Comparison of ENCODE assay signal across 8 mouse cellular contexts in the genomic region with DNA sequence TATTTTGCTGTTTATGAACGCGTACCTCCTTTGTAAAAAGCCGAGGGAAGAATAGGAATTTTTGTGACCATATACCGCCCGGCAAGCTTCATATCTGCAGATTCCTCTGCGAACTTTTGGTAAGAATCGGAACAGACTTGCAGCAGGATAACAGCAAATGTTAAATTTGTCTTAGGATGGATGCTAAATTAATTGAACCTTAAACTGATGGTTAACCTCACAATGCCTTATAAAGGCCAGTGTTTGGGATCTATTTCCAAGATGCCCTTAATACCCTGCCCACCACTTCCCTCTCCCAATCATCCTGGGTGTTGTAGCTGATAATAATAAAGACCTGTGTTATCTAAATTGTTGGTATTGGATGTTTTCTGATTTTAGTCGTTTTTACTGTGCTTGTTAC. TPM values are rescaled to one million over a fixed set of nuclear protein-coding genes. Genes with fewer than 3 reads are reported as not detected.
DNase-seq lines count a peak whose midpoint lies in the region; ATAC-seq and TF ChIP-seq lines count a peak whose summit lies in the region.

No protein-coding gene starts in this region.

- H3K27me3 ChIP-seq in neural tube, embryonic 11.5 days (ENCODE audit: control insufficient read depth, insufficient read depth, low read length), result no peaks in the 10 kb centered on the region
- H3K27me3 ChIP-seq in limb, embryonic 13.5 days, result no peaks in the 10 kb centered on the region
- H3K27me3 ChIP-seq in stomach, embryonic 14.5 days (ENCODE audit: control insufficient read depth, insufficient read depth, low read length), result no peaks in the 10 kb centered on the region

- peak overlapping the region; percentile 85 for H3K9ac ChIP-seq in neural tube, embryonic 11.5 days (ENCODE audit: low read length)
- peak overlapping the region; percentile 91 for H3K9ac ChIP-seq in limb, embryonic 13.5 days
- peak overlapping the region; percentile 69 for H3K9ac ChIP-seq in stomach, embryonic 14.5 days (replicated peaks; ENCODE audit: low read depth, low read length)

- intact Hi-C loops in left cerebral cortex, postnatal 4 days (cut with DNase I), result loop anchor here (5.0 to 10.0 kb wide), 3 partner anchors 186 to 352 kb away; no protein-coding TSS in a partner anchor

- no peak for ATAC-seq in neural tube, embryonic 11.5 days (ENCODE audit: insufficient read depth, low FRiP score, low TSS enrichment)
- no peak for ATAC-seq in limb, embryonic 13.5 days (ENCODE audit: low FRiP score, low read depth)
- ATAC-seq in stomach, embryonic 14.5 days (ENCODE audit: insufficient number of reproducible peaks, insufficient read depth, low FRiP score, low read depth), result no peak

- no peak for TF ChIP-seq POLR2A in embryonic fibroblast, embryonic 13.5 days (IDR thresholded peaks at IDR 0.05; ENCODE audit: low read depth, low read length)

- H3K9me3 ChIP-seq in neural tube, embryonic 11.5 days (ENCODE audit: control insufficient read depth, low read length), result no peaks in the 10 kb centered on the region
- H3K9me3 ChIP-seq in limb, embryonic 13.5 days, result no peaks in the 10 kb centered on the region
- no peaks in the 10 kb centered on the region for H3K9me3 ChIP-seq in stomach, embryonic 14.5 days (ENCODE audit: control insufficient read depth, low read depth, low read length)

- no peak overlapping the region for H3K27ac ChIP-seq in neural tube, embryonic 11.5 days (ENCODE audit: low read depth, low read length)
- H3K27ac ChIP-seq in embryonic fibroblast, embryonic 13.5 days (ENCODE audit: insufficient read depth, low read length), result peak overlapping the region; percentile 89
- no peak overlapping the region for H3K27ac ChIP-seq in limb, embryonic 13.5 days
- no peak overlapping the region for H3K27ac ChIP-seq in stomach, embryonic 14.5 days (ENCODE audit: low read length)

- DNase-seq in neural tube, embryonic 11.5 days (ENCODE audit: low spot score), result no peak
- DNase-seq in neural tube, embryonic 10.5 days (ENCODE audit: extremely low spot score, low spot score), result no peak
- no peak for DNase-seq in right cerebral cortex, postnatal 4 days
- no peak for DNase-seq in left cerebral cortex, postnatal 4 days
- DNase-seq in left cerebral cortex, adult 9 months (ENCODE audit: low spot score in 2 of 2), result no peak

- peaks cover 6% of the 10 kb centered on the region for H3K4me1 ChIP-seq in neural tube, embryonic 11.5 days (ENCODE audit: control insufficient read depth, insufficient read depth, low read length)
- peaks cover 10% of the 10 kb centered on the region for H3K4me1 ChIP-seq in embryonic fibroblast, embryonic 13.5 days (ENCODE audit: control insufficient read depth, insufficient read depth, low read length)
- H3K4me1 ChIP-seq in limb, embryonic 13.5 days, result peaks cover 31% of the 10 kb centered on the region
- 0 out of 2 replicates have a peak, but pooled peaks cover 2% of the 10 kb centered on the region for H3K4me1 ChIP-seq in stomach, embryonic 14.5 days (ENCODE audit: control insufficient read depth, insufficient read depth, low read length)

- peak overlapping the region; percentile 72 for H3K4me2 ChIP-seq in neural tube, embryonic 11.5 days (ENCODE audit: low read depth)
- H3K4me2 ChIP-seq in limb, embryonic 13.5 days (replicated peaks), result peak overlapping the region; percentile 73
- H3K4me2 ChIP-seq in stomach, embryonic 14.5 days (replicated peaks; ENCODE audit: low read depth, low read length), result peak overlapping the region; percentile 68

- H3K36me3 ChIP-seq in neural tube, embryonic 11.5 days (ENCODE audit: control insufficient read depth, insufficient read depth, low read length), result no peaks in the 10 kb centered on the region
- no peaks in the 10 kb centered on the region for H3K36me3 ChIP-seq in limb, embryonic 13.5 days
- H3K36me3 ChIP-seq in stomach, embryonic 14.5 days (ENCODE audit: control insufficient read depth, insufficient read depth, low read length), result no peaks in the 10 kb centered on the region

- no peak for TF ChIP-seq CTCF in embryonic fibroblast, embryonic 13.5 days (IDR thresholded peaks at IDR 0.05; ENCODE audit: borderline replicate concordance, insufficient read depth, low read length)

- WGBS in neural tube, embryonic 11.5 days, result 35% methylated on average over 8 of the region's 8 CpGs
- WGBS in limb, embryonic 13.5 days, result 30% methylated on average over 8 of the region's 8 CpGs
- WGBS in stomach, embryonic 14.5 days, result 24% methylated on average over 8 of the region's 8 CpGs

- peak overlapping the region; percentile 76 for H3K4me3 ChIP-seq in neural tube, embryonic 11.5 days (ENCODE audit: low read depth, low read length)
- H3K4me3 ChIP-seq in embryonic fibroblast, embryonic 13.5 days (ENCODE audit: insufficient read depth, low read length), result peak overlapping the region; percentile 94
- peak overlapping the region; percentile 94 for H3K4me3 ChIP-seq in limb, embryonic 13.5 days
- peak overlapping the region; percentile 80 for H3K4me3 ChIP-seq in stomach, embryonic 14.5 days (ENCODE audit: low read depth, low read length)

RNA-seq across cellular contexts. Expression of a gene that starts 56.3 kb away (rescaled TPM):
- polyA plus RNA-seq in neural tube, embryonic 11.5 days (2014; fragmentation: Nextera tagmentation; extraction: Ambion mirVana), result 63.8 and 68.6 TPM in 2 replicates
- polyA plus RNA-seq in embryonic fibroblast, embryonic 13.5 days (2011; ENCODE audit: insufficient read length, low read depth, missing spikeins), result 84.6 and 124 TPM in 2 replicates
- polyA plus RNA-seq in limb, embryonic 13.5 days (2015; fragmentation: Nextera tagmentation; extraction: Ambion mirVana), result 62.1 and 62.5 TPM in 2 replicates
- polyA plus RNA-seq in stomach, embryonic 14.5 days (2014; fragmentation: Nextera tagmentation; extraction: Ambion mirVana), result 66.8 and 79.1 TPM in 2 replicates
- 100 to 1,000 TPM; 214 to 231 TPM for total RNA-seq in left cerebral cortex, postnatal 4 days (2021)
